Mouse (Mus musculus) liver, adult 2 months (tissue): ENCODE data around the gene Haus5.

Experiments used
- CTCF ChIP-seq: fragments of 200-500 bp; IDR thresholded peaks from 2 replicates; pipeline ENCODE4 v1.5.1; 2011; ENCODE audit warnings: low read depth, low read length, control low read depth
- POLR2A ChIP-seq: fragments of 200-500 bp; IDR thresholded peaks from 2 replicates; pipeline ENCODE4 v1.6.1; 2011; ENCODE audit warnings: low read length, control low read depth; ENCODE audit not compliant: insufficient read depth; ENCODE audit errors: extremely low read depth

DNA sequence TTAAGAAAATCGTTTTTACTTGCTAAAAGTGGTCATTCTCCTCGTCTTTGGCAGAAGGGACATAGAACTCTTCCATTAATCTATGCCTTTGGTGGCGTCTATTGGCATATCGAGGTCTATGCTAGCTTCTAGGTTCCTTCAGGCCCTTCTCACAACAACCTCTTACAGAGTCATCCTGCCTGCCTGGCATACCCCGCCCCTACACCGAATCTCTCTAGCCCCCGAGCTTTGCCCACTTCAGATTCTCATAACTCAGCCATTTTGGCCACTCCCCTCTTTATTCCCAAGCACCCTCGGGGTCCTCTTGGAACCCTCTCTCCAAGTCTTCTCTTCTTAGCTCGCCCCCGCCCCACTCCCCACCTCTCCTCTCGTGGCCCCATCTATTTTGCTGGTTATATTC, 527 bp upstream of the Haus5 start:
- TF ChIP-seq CTCF (no peak), POLR2A (no peak)
